In the genomic region with DNA sequence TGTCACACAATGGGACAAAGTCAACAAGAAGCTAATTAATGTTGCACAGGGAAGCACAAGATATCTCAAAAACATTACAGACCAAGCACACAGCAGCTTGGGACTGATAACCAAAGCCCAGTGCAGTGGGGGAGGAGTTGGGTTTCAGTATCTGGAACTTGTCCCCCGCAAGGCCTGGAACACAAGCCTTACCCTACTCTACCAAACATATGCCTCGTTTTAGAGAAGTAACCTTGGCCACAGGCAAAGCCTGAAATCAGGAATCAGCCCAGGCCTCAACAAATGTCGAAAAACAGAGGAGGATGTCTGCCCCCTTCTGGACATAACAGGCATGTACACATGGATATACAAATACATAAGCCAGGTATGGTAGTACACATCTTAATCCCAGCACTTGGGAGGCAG, we compare ENCODE assay signal across 11 mouse cellular contexts. TPM values are rescaled to one million over a fixed set of nuclear protein-coding genes. Genes with fewer than 3 reads are reported as not detected.
DNase-seq lines count a peak whose midpoint lies in the region; ATAC-seq lines count a peak whose summit lies in the region.
"Had no signal": no experiment of that assay in that cellular context is flagged by ENCODE, and none has a peak within 500 bp of the region (broad histone marks: within the 10 kb centered on the region; RNA-seq: fewer than 3 reads in every experiment).

No protein-coding gene starts in this region.

- WGBS in liver, embryonic 12.5 days (ENCODE audit: insufficient replicate concordance), result 15% methylated on average over 3 of the region's 3 CpGs

- 0 out of 2 replicates have a peak, but pooled peaks cover 1% of the 10 kb centered on the region for H3K27me3 ChIP-seq in liver, embryonic 12.5 days (replicated peaks)

- peak; percentile 94 for ATAC-seq in liver, embryonic 12.5 days
- ATAC-seq in cerebellum, adult (ENCODE audit: insufficient number of reproducible peaks, low FRiP score, low TSS enrichment), result no peak

- H3K9me3 ChIP-seq in liver, embryonic 12.5 days (replicated peaks), result no peaks in the 10 kb centered on the region

- peak overlapping the region; percentile 20; the same call in 1 of the 2 replicates for H3K4me2 ChIP-seq in liver, embryonic 12.5 days

- H3K9ac ChIP-seq in liver, embryonic 12.5 days, result no peak overlapping the region

- no peaks in the 10 kb centered on the region for H3K36me3 ChIP-seq in liver, embryonic 12.5 days

- H3K4me1 ChIP-seq in liver, embryonic 12.5 days, result peaks cover 29% of the 10 kb centered on the region

- H3K27ac ChIP-seq in liver, embryonic 12.5 days, result peak overlapping the region; percentile 75

- peak; percentile 12 for DNase-seq in embryo, embryonic 10 days (ENCODE audit: low spot score)
- DNase-seq in embryo, embryonic 9.5 days (ENCODE audit: extremely low spot score), result no peak
- DNase-seq in 3T3-L1 (ENCODE audit: low read depth, low spot score) (peak; percentile 43), ZHBTc4 (ENCODE audit: low read depth, low spot score) (peak; percentile 73)
- DNase-seq in frontal cortex, postnatal 25 days (ENCODE audit: low spot score in 2 of 2), result no peak
- DNase-seq in lung, postnatal 14 days, result no peak
- DNase-seq: cerebellum, adult 9-10 months; left cerebral cortex, postnatal 4 days; retina, postnatal 1 day had no signal

- H3K4me3 ChIP-seq in liver, embryonic 12.5 days, result no peak overlapping the region

RNA-seq across cellular contexts. Expression of a gene that starts 12.7 kb away (rescaled TPM):
- 70.6 and 71.0 TPM in 2 replicates for polyA plus RNA-seq in liver, embryonic 12.5 days (2016; fragmentation: Nextera tagmentation; extraction: Ambion mirVana)

RNA-seq across cellular contexts. Expression of a gene that starts 25.2 kb away (rescaled TPM):
- 1.9 TPM in 2 replicates for polyA plus RNA-seq in liver, embryonic 12.5 days (2016; fragmentation: Nextera tagmentation; extraction: Ambion mirVana)

RNA-seq across cellular contexts. Expression of a gene that starts 53.7 kb away (rescaled TPM):
- 30.7 and 32.3 TPM in 2 replicates for polyA plus RNA-seq in liver, embryonic 12.5 days (2016; fragmentation: Nextera tagmentation; extraction: Ambion mirVana)

Comparison
In these comparisons a context has a peak if more than half of its experiments do, and no peak if none do; other contexts are left out.
1. DNase-seq: peak in embryo, embryonic 10 days (single experiment), 3T3-L1 (single experiment) and ZHBTc4 (single experiment); none in embryo, embryonic 9.5 days (single experiment), frontal cortex, postnatal 25 days (0 of 2) and lung, postnatal 14 days (single experiment).